Mouse (Mus musculus): ENCODE results near the gene Khsrp. TPM values are rescaled to one million over a fixed set of nuclear protein-coding genes. Genes with fewer than 3 reads are reported as not detected.
A peak's percentile ranks its signal among the peaks of the same experiment; 100 is the strongest.

The Khsrp gene
- 53.9 and 55.1 TPM in 2 replicates for polyA plus RNA-seq (2016; fragmentation: Nextera tagmentation; extraction: Ambion mirVana)

DNA sequence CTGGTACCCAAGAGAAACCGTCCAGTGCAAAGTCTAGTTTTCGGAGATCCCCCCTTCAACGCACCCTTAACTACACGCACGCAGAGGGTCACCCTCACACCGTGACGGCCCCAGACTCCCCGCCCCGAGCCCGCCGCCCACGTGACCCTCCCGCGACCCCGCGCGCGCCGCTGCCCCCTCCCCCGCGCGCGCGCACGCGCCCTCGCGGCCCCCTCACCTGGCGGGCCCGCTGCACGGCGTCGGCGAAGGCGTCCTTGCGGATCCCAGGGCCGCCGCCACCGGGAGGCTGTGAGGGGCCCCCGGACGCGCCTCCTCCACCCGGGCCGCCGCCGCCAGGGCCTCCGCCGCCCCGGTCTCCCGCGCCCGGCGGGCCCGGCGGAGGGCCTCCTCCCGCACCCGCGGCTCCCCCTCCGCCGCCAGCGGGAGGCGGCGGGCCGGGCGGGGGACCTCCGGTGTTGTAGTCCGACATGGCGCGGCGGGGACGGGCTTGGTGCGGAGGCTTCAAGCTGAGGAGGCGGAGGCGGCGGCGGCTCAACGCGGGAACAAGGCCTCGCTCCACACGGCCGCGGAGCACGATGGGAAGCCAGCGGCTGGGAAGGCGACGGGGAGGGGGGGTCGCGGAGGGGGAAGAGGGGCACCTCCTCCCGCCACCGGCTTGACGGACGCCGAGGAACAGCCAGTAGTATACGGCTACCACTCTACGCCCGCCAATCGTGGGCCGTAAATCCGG, at the start of gene Khsrp:
TSS of gene Khsrp (minus strand) at position 592 of the 730 bp plus-strand sequence.
- H3K36me3 ChIP-seq (replicated peaks) = peaks cover 36% of the 10 kb centered on the region
- peak; percentile 77 for DNase-seq (ENCODE audit: low spot score)
- under 1% methylated on average over 99 of the region's 99 CpGs for WGBS

GRCm38 (mm10) chr17:57079919-57080318, 48.6 kb upstream of the Khsrp start:
- no peaks in the 10 kb centered on the region for H3K9me3 ChIP-seq
- H3K27me3 ChIP-seq (replicated peaks; ENCODE audit: low read depth, poor library complexity, severe bottlenecking) = no peaks in the 10 kb centered on the region
- no peak for DNase-seq (ENCODE audit: low spot score)
- peaks cover 5% of the 10 kb centered on the region; the same call in 1 of the 2 replicates for H3K4me1 ChIP-seq
- H3K27ac ChIP-seq (replicated peaks) = no peak overlapping the region
- no peak overlapping the region for H3K4me3 ChIP-seq
- peaks cover 16% of the 10 kb centered on the region; the same call in 1 of the 2 replicates for H3K36me3 ChIP-seq (replicated peaks)
- 77% methylated on average over 3 of the region's 3 CpGs for WGBS

More for the DNA sequence above, at the start of gene Khsrp:
- no peaks in the 10 kb centered on the region for H3K27me3 ChIP-seq (replicated peaks; ENCODE audit: low read depth, poor library complexity, severe bottlenecking)
- peaks cover 24% of the 10 kb centered on the region for H3K4me1 ChIP-seq
- H3K4me3 ChIP-seq = peak within 1 kb of the TSS; percentile 84
- peak within 1 kb of the TSS; percentile 99 for H3K27ac ChIP-seq (replicated peaks)
- no peaks in the 10 kb centered on the region for H3K9me3 ChIP-seq

- peaks cover 8% of the 10 kb centered on the region; the same call in 1 of the 2 replicates for H3K4me1 ChIP-seq
- H3K27ac ChIP-seq (replicated peaks) = no peak within 1 kb of the TSS
- 0 out of 2 replicates have a peak, but pooled peaks cover 5% of the 10 kb centered on the region for H3K27me3 ChIP-seq (replicated peaks; ENCODE audit: low read depth, poor library complexity, severe bottlenecking)
- no peaks in the 10 kb centered on the region for H3K9me3 ChIP-seq
- WGBS = 51% methylated on average over 6 of the region's 6 CpGs
- H3K4me3 ChIP-seq = no peak within 1 kb of the TSS
- DNase-seq (ENCODE audit: low spot score) = no peak
- H3K36me3 ChIP-seq (replicated peaks) = peaks cover 14% of the 10 kb centered on the region; the same call in 1 of the 2 replicates
These were observed 47.0 kb upstream of the Khsrp start, which contains the start of gene Dennd1c for GRCm38 (mm10) chr17:57078336-57078735. Gene Dennd1c, minus strand, starts transcription at chr17:57078514.

- peaks cover 8% of the 10 kb centered on the region; the same call in 1 of the 2 replicates for H3K4me1 ChIP-seq
- WGBS = 64% methylated on average over 3 of the region's 3 CpGs
- no peak overlapping the region for H3K4me3 ChIP-seq
- DNase-seq (ENCODE audit: low spot score) = no peak
- H3K36me3 ChIP-seq (replicated peaks) = peaks cover 14% of the 10 kb centered on the region; the same call in 1 of the 2 replicates
- peaks cover 10% of the 10 kb centered on the region; the same call in 1 of the 2 replicates for H3K27me3 ChIP-seq (replicated peaks; ENCODE audit: low read depth, poor library complexity, severe bottlenecking)
- H3K27ac ChIP-seq (replicated peaks) = no peak overlapping the region
- no peaks in the 10 kb centered on the region for H3K9me3 ChIP-seq
These were observed 45.6 kb upstream of the Khsrp start for GRCm38 (mm10) chr17:57076916-57077315.

DNA sequence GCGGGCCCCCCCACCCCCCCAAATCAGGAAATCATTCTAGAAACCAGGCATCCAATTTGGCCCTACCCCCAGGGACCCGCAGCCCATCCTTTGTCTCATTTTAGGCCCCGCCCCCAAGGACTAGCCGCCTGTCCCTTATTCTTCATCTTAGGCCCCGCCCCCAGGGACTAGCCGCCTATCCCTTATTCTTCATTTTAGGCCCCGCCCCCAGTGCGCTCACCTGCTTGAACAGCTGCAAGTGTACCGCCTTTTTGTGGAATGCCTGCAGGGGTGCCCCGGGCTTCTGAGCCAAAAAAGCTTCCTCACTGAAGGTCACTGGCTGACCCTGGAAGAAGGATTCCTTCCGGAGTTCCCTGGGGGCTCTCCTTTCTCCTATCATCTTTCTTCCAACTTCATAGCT, 39.4 kb upstream of the Khsrp start:
- Histone ChIP-seq H3K36me3 (replicated peaks) (no peaks in the 10 kb centered on the region), H3K27me3 (replicated peaks; ENCODE audit: low read depth, poor library complexity, severe bottlenecking) (peaks cover 40% of the 10 kb centered on the region), H3K27ac (replicated peaks) (peak overlapping the region; percentile 60), H3K4me3 (peak overlapping the region; percentile 45), H3K4me1 (peaks cover 14% of the 10 kb centered on the region), H3K9me3 (no peaks in the 10 kb centered on the region)
- DNase-seq (ENCODE audit: low spot score) = peak; percentile 77
- whole genome bisulfite sequencing = 3% methylated on average over 11 of the region's 11 CpGs

- WGBS = 10% methylated on average over 9 of the region's 9 CpGs
- Histone ChIP-seq H3K27me3 (replicated peaks; ENCODE audit: low read depth, poor library complexity, severe bottlenecking) (peaks cover 44% of the 10 kb centered on the region), H3K4me3 (peak overlapping the region; percentile 45), H3K27ac (replicated peaks) (peak overlapping the region; percentile 60), H3K36me3 (replicated peaks) (no peaks in the 10 kb centered on the region), H3K9me3 (no peaks in the 10 kb centered on the region), H3K4me1 (peaks cover 14% of the 10 kb centered on the region)
- DNase-seq (ENCODE audit: low spot score) = no peak
These were observed 39.0 kb upstream of the Khsrp start for GRCm38 (mm10) chr17:57070272-57070671.

DNA sequence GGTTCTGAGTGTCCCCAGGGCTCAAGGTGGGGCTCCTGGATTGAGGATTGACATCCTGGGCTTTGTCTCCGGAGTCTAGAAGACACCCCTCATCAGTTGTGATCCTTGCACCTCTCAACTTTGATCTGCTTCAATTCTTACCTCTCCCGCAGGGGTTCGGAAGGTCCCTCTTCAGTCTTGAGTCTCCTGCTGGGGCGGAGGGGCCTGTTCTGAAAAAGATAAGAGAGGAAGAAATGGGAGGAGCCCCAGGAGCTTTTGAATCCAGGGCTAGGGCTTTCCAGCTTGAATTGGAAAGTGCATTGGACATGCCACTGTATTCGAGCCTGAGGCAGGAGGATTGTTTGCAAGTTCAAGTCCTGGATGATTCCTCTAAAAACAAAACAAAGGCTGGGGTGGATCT, 35.6 kb upstream of the Khsrp start:
- H3K27me3 ChIP-seq (replicated peaks; ENCODE audit: low read depth, poor library complexity, severe bottlenecking) = peaks cover 67% of the 10 kb centered on the region

GRCm38 (mm10) chr17:57063031-57063430, 31.7 kb upstream of the Khsrp start:
- no peaks in the 10 kb centered on the region for H3K36me3 ChIP-seq (replicated peaks)
- H3K9me3 ChIP-seq = no peaks in the 10 kb centered on the region
- 10% methylated on average over 8 of the region's 8 CpGs for WGBS
- peaks cover 35% of the 10 kb centered on the region for H3K4me1 ChIP-seq
- H3K4me3 ChIP-seq = peak overlapping the region; percentile 51; the same call in 1 of the 2 replicates
- peaks cover 74% of the 10 kb centered on the region for H3K27me3 ChIP-seq (replicated peaks; ENCODE audit: low read depth, poor library complexity, severe bottlenecking)
- no peak overlapping the region for H3K27ac ChIP-seq (replicated peaks)
- no peak for DNase-seq (ENCODE audit: low spot score)

More for the DNA sequence above, 35.6 kb upstream of the Khsrp start:
- no peak overlapping the region for H3K27ac ChIP-seq (replicated peaks)
- no peaks in the 10 kb centered on the region for H3K36me3 ChIP-seq (replicated peaks)
- DNase-seq (ENCODE audit: low spot score) = no peak
- no peaks in the 10 kb centered on the region for H3K9me3 ChIP-seq
- peaks cover 19% of the 10 kb centered on the region for H3K4me1 ChIP-seq
- H3K4me3 ChIP-seq = no peak overlapping the region
- 63% methylated on average over 5 of the region's 5 CpGs for WGBS

GRCm38 (mm10) chr17:57062548-57062947, 31.2 kb upstream of the Khsrp start:
- peaks cover 36% of the 10 kb centered on the region for H3K4me1 ChIP-seq
- peak; percentile 26 for DNase-seq (ENCODE audit: low spot score)
- H3K4me3 ChIP-seq = peak overlapping the region; percentile 51
- WGBS = under 1% methylated on average over 22 of the region's 22 CpGs
- H3K9me3 ChIP-seq = no peaks in the 10 kb centered on the region
- H3K27ac ChIP-seq (replicated peaks) = peak overlapping the region; percentile 7; the same call in 1 of the 2 replicates
- H3K36me3 ChIP-seq (replicated peaks) = no peaks in the 10 kb centered on the region
- peaks cover 78% of the 10 kb centered on the region for H3K27me3 ChIP-seq (replicated peaks; ENCODE audit: low read depth, poor library complexity, severe bottlenecking)

DNA sequence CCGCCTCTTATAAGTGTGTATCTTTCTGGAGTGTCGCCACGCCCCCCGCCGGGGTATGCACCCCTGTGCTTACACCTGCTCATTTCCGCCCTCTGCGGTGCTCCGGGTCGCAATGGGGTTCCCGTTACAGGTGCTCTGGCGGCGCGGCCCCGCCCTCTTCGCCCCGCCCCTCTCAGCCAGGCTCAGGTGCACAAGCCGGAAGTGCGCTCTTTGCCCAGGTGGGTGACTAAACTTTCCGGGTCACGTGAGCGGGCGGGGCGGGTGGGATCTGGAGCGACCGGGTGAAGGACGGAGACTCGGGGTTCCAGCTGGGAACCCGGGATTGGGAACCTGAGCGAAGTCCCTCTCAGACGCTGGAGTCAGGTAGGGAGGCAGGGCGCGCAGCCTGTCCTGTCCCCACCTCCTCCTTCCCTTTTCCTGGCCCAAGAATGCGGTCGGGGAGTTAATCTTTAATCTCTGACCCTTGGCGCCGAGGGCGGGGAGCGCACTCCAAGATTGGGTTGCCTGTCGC, 30.7 kb upstream of the Khsrp start:
- H3K27ac ChIP-seq (replicated peaks) = peak overlapping the region; percentile 7; the same call in 1 of the 2 replicates
- H3K4me3 ChIP-seq = peak overlapping the region; percentile 51
- peaks cover 79% of the 10 kb centered on the region for H3K27me3 ChIP-seq (replicated peaks; ENCODE audit: low read depth, poor library complexity, severe bottlenecking)
- peak; percentile 58 for DNase-seq (ENCODE audit: low spot score)
- WGBS = 1% methylated on average over 39 of the region's 39 CpGs
- H3K36me3 ChIP-seq (replicated peaks) = no peaks in the 10 kb centered on the region
- H3K4me1 ChIP-seq = peaks cover 36% of the 10 kb centered on the region
- H3K9me3 ChIP-seq = no peaks in the 10 kb centered on the region

- peaks cover 70% of the 10 kb centered on the region for H3K27me3 ChIP-seq (replicated peaks; ENCODE audit: low read depth, poor library complexity, severe bottlenecking)
- no peaks in the 10 kb centered on the region for H3K9me3 ChIP-seq
- 47% methylated on average over 10 of the region's 10 CpGs for WGBS
- H3K4me3 ChIP-seq = peak overlapping the region; percentile 88
- 0 out of 2 replicates have a peak, but pooled peaks cover 4% of the 10 kb centered on the region for H3K36me3 ChIP-seq (replicated peaks)
- no peak for DNase-seq (ENCODE audit: low spot score)
- no peak overlapping the region for H3K27ac ChIP-seq (replicated peaks)
- H3K4me1 ChIP-seq = peaks cover 36% of the 10 kb centered on the region
These were observed 29.7 kb upstream of the Khsrp start for GRCm38 (mm10) chr17:57061069-57061468.

GRCm38 (mm10) chr17:57060231-57060801, 29.0 kb upstream of the Khsrp start:
- H3K27me3 ChIP-seq (replicated peaks; ENCODE audit: low read depth, poor library complexity, severe bottlenecking) = peaks cover 67% of the 10 kb centered on the region
- 0 out of 2 replicates have a peak, but pooled peaks cover 9% of the 10 kb centered on the region for H3K36me3 ChIP-seq (replicated peaks)
- peak overlapping the region; percentile 88 for H3K4me3 ChIP-seq
- peaks cover 36% of the 10 kb centered on the region for H3K4me1 ChIP-seq
- WGBS = under 1% methylated on average over 44 of the region's 44 CpGs
- H3K27ac ChIP-seq (replicated peaks) = peak overlapping the region; percentile 82
- peak; percentile 93 for DNase-seq (ENCODE audit: low spot score)
- H3K9me3 ChIP-seq = no peaks in the 10 kb centered on the region

All from embryonic facial prominence, embryonic 10.5 days (tissue).